ENCODE assay signal across 9 mouse cellular contexts in genomic region chr5:129730344-129730743, GRCm38 (mm10). TPM values are rescaled to one million over a fixed set of nuclear protein-coding genes. Genes with fewer than 3 reads are reported as not detected.
A peak's percentile ranks its signal among the peaks of the same experiment; 100 is the strongest.
DNase-seq lines count a peak whose midpoint lies in the region; ATAC-seq and TF ChIP-seq lines count a peak whose summit lies in the region.
"Had no signal": no experiment of that assay in that cellular context is flagged by ENCODE, and none has a peak within 500 bp of the region (broad histone marks: within the 10 kb centered on the region; RNA-seq: fewer than 3 reads in every experiment).

No protein-coding gene starts in this region.

- H3K27me3 ChIP-seq in liver, postnatal 0 days (ENCODE audit: insufficient read depth, low read length), result no peaks in the 10 kb centered on the region

- H3K27ac ChIP-seq in ES-E14 (ENCODE audit: insufficient read depth, low read depth, low read length, poor library complexity, severe bottlenecking), result no peak overlapping the region
- H3K27ac ChIP-seq in liver, postnatal 0 days (ENCODE audit: low read depth), result peak overlapping the region; percentile 77

- 0 out of 4 replicates have a peak overlapping the region, but pooled peaks of 1 of the 2 experiments have one; percentile 26 for H3K4me3 ChIP-seq in ES-E14 (ENCODE audit: insufficient read depth in 1 of 2, low read depth in 1 of 2, low read length in 2 of 2, poor library complexity in 1 of 2, severe bottlenecking in 1 of 2)
- no peak overlapping the region for H3K4me3 ChIP-seq in liver, postnatal 0 days (ENCODE audit: low read depth, low read length)

- in situ Hi-C loops in ES-E14 (cut with MboI; ENCODE audit: low sequenced_read_pairs in 2 of 2, unreplicated experiment in 2 of 2), result no loop called here

- TF ChIP-seq EP300 in liver, postnatal 0 days (IDR thresholded peaks at IDR 0.05; ENCODE audit: low read depth), result peak; percentile 38

- ATAC-seq in erythroid progenitor cell, adult 5-6 weeks (replicated peaks; ENCODE audit: low FRiP score, poor library complexity, severe bottlenecking), result peak; percentile 76
- ATAC-seq in hematopoietic stem cell, adult 5-6 weeks (replicated peaks in 1 of 2; ENCODE audit: insufficient read depth in 1 of 2, low FRiP score in 2 of 2, low TSS enrichment in 1 of 2, low read depth in 1 of 2, poor library complexity in 2 of 2, severe bottlenecking in 2 of 2), result peak; percentile 84 to 88
- peak; percentile 74 for ATAC-seq in liver, postnatal 0 days

- TF ChIP-seq CTCF in liver, postnatal 0 days (IDR thresholded peaks at IDR 0.05; ENCODE audit: low read depth), result no peak

- H3K4me2 ChIP-seq in liver, postnatal 0 days (ENCODE audit: low read depth, low read length), result peak overlapping the region; percentile 49

- no peak for DNase-seq in ES-E14 (ENCODE audit: low read depth, low spot score)
- DNase-seq in adrenal gland, adult (ENCODE audit: inconsistent age in 2 of 2, low spot score in 1 of 2), result peak; percentile 84 to 85
- DNase-seq in liver, postnatal 0 days, result peak; percentile 74
- DNase-seq in spleen, adult 12 weeks (ENCODE audit: low spot score), result no peak
- no peak for DNase-seq in layer of hippocampus, adult 9-11 months
- no peak for DNase-seq in right cerebral cortex, postnatal 14 days

- no peaks in the 10 kb centered on the region for H3K36me3 ChIP-seq in ES-E14 (ENCODE audit: control insufficient read depth, insufficient read depth, low read length, poor library complexity, severe bottlenecking)
- no peaks in the 10 kb centered on the region; the same call in 1 of the 2 replicates for H3K36me3 ChIP-seq in liver, postnatal 0 days (replicated peaks; ENCODE audit: insufficient read depth, low read length)

- H3K4me1 ChIP-seq in ES-E14 (ENCODE audit: control insufficient read depth in 2 of 2, insufficient read depth in 2 of 2, low read length in 2 of 2, poor library complexity in 1 of 2), result peaks cover 4 to 14% of the 10 kb centered on the region in 2 experiments
- H3K4me1 ChIP-seq in liver, postnatal 0 days (ENCODE audit: insufficient read depth), result peaks cover 31% of the 10 kb centered on the region

- H3K9me3 ChIP-seq in ES-E14 (ENCODE audit: control insufficient read depth, insufficient read depth, low read depth, low read length), result no peaks in the 10 kb centered on the region
- no peaks in the 10 kb centered on the region for H3K9me3 ChIP-seq in liver, postnatal 0 days (ENCODE audit: low read length)

- WGBS in liver, postnatal 0 days (ENCODE audit: insufficient replicate concordance), result 39% methylated on average over 11 of the region's 11 CpGs

- 0 out of 2 replicates have a peak overlapping the region, but pooled peaks have one; percentile 28 for H3K9ac ChIP-seq in ES-E14 (ENCODE audit: insufficient read depth, low read depth, low read length, poor library complexity, severe bottlenecking)
- 0 out of 2 replicates have a peak overlapping the region, but pooled peaks have one; percentile 4 for H3K9ac ChIP-seq in liver, postnatal 0 days (replicated peaks)

TF ChIP-seq in ES-E14, 5 proteins besides CTCF, POLR2A, EP300 and RAD21:
- TF ChIP-seq ZC3H11A (IDR thresholded peaks at IDR 0.05; ENCODE audit: borderline replicate concordance, low read depth, low read length) (no peak), HCFC1 (IDR thresholded peaks at IDR 0.05; ENCODE audit: borderline replicate concordance, insufficient read depth, low read length) (no peak), MAFK (IDR thresholded peaks at IDR 0.05; ENCODE audit: insufficient read depth, low read depth, low read length) (no peak), ZNF384 (IDR thresholded peaks at IDR 0.05; ENCODE audit: low read depth, low read length) (no peak), CHD2 (IDR thresholded peaks at IDR 0.05; ENCODE audit: low read depth, low read length) (no peak)

RNA-seq across cellular contexts. Expression of gene Nipsnap2, which starts 5.5 kb away (rescaled TPM):
- total RNA-seq in ES-E14 (2012; rRNA removed), result 25.1 and 32.3 TPM in 2 replicates
- 9.7 and 13.8 TPM in 2 replicates for total RNA-seq in erythroid progenitor cell, adult 5-6 weeks (2015; ENCODE audit: low replicate concordance)
- total RNA-seq in erythroid progenitor cell, adult 5-6 weeks (2017; ENCODE audit: low replicate concordance), result 1.7 and 14.9 TPM in 2 replicates
- total RNA-seq in hematopoietic stem cell, adult 5-6 weeks (2017), result 42.6 and 45.7 TPM in 2 replicates
- 30.5 and 32.2 TPM in 2 replicates for polyA plus RNA-seq in liver, postnatal 0 days (2015; fragmentation: Nextera tagmentation; extraction: Ambion mirVana)

RNA-seq across cellular contexts. Expression of gene Mrps17, which starts 15.0 kb away (rescaled TPM):
- 142 and 147 TPM in 2 replicates for total RNA-seq in ES-E14 (2012; rRNA removed)
- 54.9 and 95.9 TPM in 2 replicates for total RNA-seq in erythroid progenitor cell, adult 5-6 weeks (2015; ENCODE audit: low replicate concordance)
- total RNA-seq in erythroid progenitor cell, adult 5-6 weeks (2017; ENCODE audit: low replicate concordance), result 31.1 and 45.7 TPM in 2 replicates
- total RNA-seq in hematopoietic stem cell, adult 5-6 weeks (2017), result 91.5 and 92.3 TPM in 2 replicates
- polyA plus RNA-seq in liver, postnatal 0 days (2015; fragmentation: Nextera tagmentation; extraction: Ambion mirVana), result 124 and 130 TPM in 2 replicates

RNA-seq across cellular contexts. Expression of gene Sept14, which starts 22.0 kb away (rescaled TPM):
- total RNA-seq in ES-E14 (2012; rRNA removed), result 0.27 and 0.69 TPM in 2 replicates
- total RNA-seq in erythroid progenitor cell, adult 5-6 weeks (2015; ENCODE audit: low replicate concordance), result not detected in 2 replicates
- total RNA-seq in erythroid progenitor cell, adult 5-6 weeks (2017; ENCODE audit: low replicate concordance), result not detected in 2 replicates
- total RNA-seq in hematopoietic stem cell, adult 5-6 weeks (2017), result not detected in 2 replicates
- not detected in 2 replicates for polyA plus RNA-seq in liver, postnatal 0 days (2015; fragmentation: Nextera tagmentation; extraction: Ambion mirVana)
- polyA plus RNA-seq: neural tube, embryonic 11.5 days had no signal

RNA-seq across cellular contexts. Expression of gene Psph, which starts 56.9 kb away (rescaled TPM):
- 54.9 and 83.0 TPM in 2 replicates for total RNA-seq in ES-E14 (2012; rRNA removed)
- 18.0 and 24.7 TPM in 2 replicates for total RNA-seq in erythroid progenitor cell, adult 5-6 weeks (2015; ENCODE audit: low replicate concordance)
- total RNA-seq in erythroid progenitor cell, adult 5-6 weeks (2017; ENCODE audit: low replicate concordance), result 1.9 and 16.4 TPM in 2 replicates
- 10.5 and 22.3 TPM in 2 replicates for total RNA-seq in hematopoietic stem cell, adult 5-6 weeks (2017)
- polyA plus RNA-seq in liver, postnatal 0 days (2015; fragmentation: Nextera tagmentation; extraction: Ambion mirVana), result 18.4 and 20.5 TPM in 2 replicates

Comparison
In these comparisons a context has a peak if more than half of its experiments do, and no peak if none do; other contexts are left out.
1. DNase-seq: peak in adrenal gland, adult (2 of 2) and liver, postnatal 0 days (single experiment); none in ES-E14 (single experiment), spleen, adult 12 weeks (single experiment), layer of hippocampus, adult 9-11 months (single experiment) and right cerebral cortex, postnatal 14 days (single experiment).
2. Peak in every context shown above with its lines, with median percentiles within 50 percentile points of each other: ATAC-seq.